Mouse (Mus musculus): Measurements from ENCODE around the gene Lyve1.

- TF ChIP-seq MYOD1 (IDR thresholded peaks at IDR 0.05; ENCODE audit: control insufficient read depth, insufficient read length, low read depth) (no peak), CTCF (IDR thresholded peaks at IDR 0.05; ENCODE audit: control insufficient read depth, insufficient read depth, insufficient read length) (no peak), USF1 (IDR thresholded peaks at IDR 0.05; ENCODE audit: low read depth) (no peak), MYOG (IDR thresholded peaks at IDR 0.05; ENCODE audit: control insufficient read depth, extremely low read depth, insufficient read length) (no peak), MAX (IDR thresholded peaks at IDR 0.05) (no peak), FOSL1 (IDR thresholded peaks at IDR 0.05; ENCODE audit: insufficient read depth, low read length, poor library complexity, severe bottlenecking) (no peak), CEBPB (IDR thresholded peaks at IDR 0.05; ENCODE audit: low read depth) (no peak)
Observed at GRCm38 (mm10) chr7:110834522-110834921, 28.5 kb downstream of the Lyve1 start.
